Mouse (Mus musculus) ES-E14 (cell line): ENCODE data around the gene Clip2.

Experiments used
- HCFC1 ChIP-seq: IDR thresholded peaks from 2 replicates; pipeline ENCODE4 v1.6.1; 2012; ENCODE audit warnings: low read length, inconsistent platforms, borderline replicate concordance; ENCODE audit not compliant: insufficient read depth
- MAFK ChIP-seq: IDR thresholded peaks from 2 replicates; pipeline ENCODE4 v1.6.1; 2014; ENCODE audit warnings: mild to moderate bottlenecking, low read depth, low read length, inconsistent platforms; ENCODE audit not compliant: insufficient read depth
- ZC3H11A ChIP-seq: IDR thresholded peaks from 2 replicates; pipeline ENCODE4 v1.6.1; 2012; ENCODE audit warnings: low read depth, mild to moderate bottlenecking, inconsistent platforms, low read length, borderline replicate concordance

DNA sequence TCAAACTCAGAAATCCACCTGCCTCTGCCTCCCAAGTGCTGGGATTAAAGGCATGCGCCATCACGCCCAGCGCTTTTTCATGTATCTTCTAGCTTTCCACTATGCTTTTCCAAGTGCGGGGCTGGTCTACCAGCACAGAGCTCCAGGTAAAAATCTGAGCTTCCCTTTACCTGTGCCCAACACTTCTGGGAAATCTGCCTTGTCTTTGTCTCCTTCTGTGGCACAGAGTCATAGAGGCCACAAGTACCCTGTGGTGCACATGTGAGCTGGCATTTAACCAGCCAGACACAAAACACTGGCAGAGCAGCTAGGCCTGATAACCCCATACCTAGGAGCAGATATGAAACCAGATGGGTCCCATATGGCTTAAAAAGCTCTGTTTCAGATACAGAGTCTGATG, 59.3 kb downstream of the Clip2 start:
- TF ChIP-seq MAFK (no peak), ZC3H11A (no peak), HCFC1 (no peak)
